Comparison of ENCODE assay signal across 7 mouse cellular contexts in genomic region chr8:77549881-77550580, GRCm38 (mm10). TPM values are rescaled to one million over a fixed set of nuclear protein-coding genes. Genes with fewer than 3 reads are reported as not detected.
DNase-seq lines count a peak whose midpoint lies in the region; ATAC-seq and TF ChIP-seq lines count a peak whose summit lies in the region.

No protein-coding gene starts in this region.

- H3K4me2 ChIP-seq in kidney, embryonic 14.5 days (replicated peaks; ENCODE audit: low read depth, low read length), result peak overlapping the region; percentile 74
- peak overlapping the region; percentile 59 for H3K4me2 ChIP-seq in lung, postnatal 0 days (replicated peaks; ENCODE audit: low read depth, low read length)

- H3K79me3 ChIP-seq in C2C12 (ENCODE audit: low read depth), result peaks cover 26% of the 10 kb centered on the region

- peaks cover 51% of the 10 kb centered on the region for H3K79me2 ChIP-seq in C2C12 (ENCODE audit: control insufficient read depth, insufficient read depth)

- no peak overlapping the region for H3K27ac ChIP-seq in kidney, embryonic 14.5 days (ENCODE audit: low read depth, low read length)
- peak overlapping the region; percentile 87; the same call in 1 of the 2 replicates for H3K27ac ChIP-seq in lung, postnatal 0 days (ENCODE audit: low read length)

- no peak for TF ChIP-seq EP300 in lung, postnatal 0 days (IDR thresholded peaks at IDR 0.05)

- peak overlapping the region; percentile 70 for H3ac ChIP-seq in C2C12 (ENCODE audit: control insufficient read depth, insufficient read length, low read depth)

- WGBS in kidney, embryonic 14.5 days, result 22% methylated on average over 7 of the region's 7 CpGs
- WGBS in lung, postnatal 0 days, result 11% methylated on average over 7 of the region's 7 CpGs

- no peaks in the 10 kb centered on the region for H3K27me3 ChIP-seq in C2C12 (ENCODE audit: control insufficient read depth, insufficient read depth, insufficient read length)
- H3K27me3 ChIP-seq in kidney, embryonic 14.5 days (ENCODE audit: control insufficient read depth, insufficient read depth, low read length), result no peaks in the 10 kb centered on the region
- H3K27me3 ChIP-seq in lung, postnatal 0 days (replicated peaks; ENCODE audit: insufficient read depth, low read length), result no peaks in the 10 kb centered on the region

- no peak for ATAC-seq in kidney, embryonic 14.5 days (ENCODE audit: low FRiP score, low TSS enrichment)
- 0 out of 2 replicates have a peak, but pooled peaks have one; percentile 17 for ATAC-seq in lung, postnatal 0 days

- H3K9ac ChIP-seq in kidney, embryonic 14.5 days (ENCODE audit: low read depth, low read length), result peak overlapping the region; percentile 87
- peak overlapping the region; percentile 70; the same call in 1 of the 2 replicates for H3K9ac ChIP-seq in lung, postnatal 0 days (replicated peaks; ENCODE audit: low read depth)

- TF ChIP-seq CTCF in C2C12 (IDR thresholded peaks at IDR 0.05; ENCODE audit: control insufficient read depth, insufficient read depth, insufficient read length), result no peak
- peak; percentile 80 for TF ChIP-seq CTCF in lung, postnatal 0 days (IDR thresholded peaks at IDR 0.05)

- peaks cover 19% of the 10 kb centered on the region for H3K36me3 ChIP-seq in C2C12 (ENCODE audit: control insufficient read depth, insufficient read depth)
- H3K36me3 ChIP-seq in kidney, embryonic 14.5 days (ENCODE audit: control insufficient read depth, insufficient read depth, low read length), result peaks cover 22% of the 10 kb centered on the region
- 0 out of 2 replicates have a peak, but pooled peaks cover 3% of the 10 kb centered on the region for H3K36me3 ChIP-seq in lung, postnatal 0 days (ENCODE audit: insufficient read depth, low read length)

- peak overlapping the region; percentile 53 for H3K4me3 ChIP-seq in C2C12 (ENCODE audit: insufficient read depth, poor library complexity, severe bottlenecking)
- H3K4me3 ChIP-seq in kidney, embryonic 14.5 days (ENCODE audit: low read length), result peak overlapping the region; percentile 77
- peak overlapping the region; percentile 63 for H3K4me3 ChIP-seq in lung, postnatal 0 days (ENCODE audit: low read depth, low read length)

- H3K4me1 ChIP-seq in kidney, embryonic 14.5 days (ENCODE audit: control insufficient read depth, insufficient read depth, low read length), result no peaks in the 10 kb centered on the region
- no peaks in the 10 kb centered on the region for H3K4me1 ChIP-seq in lung, postnatal 0 days (ENCODE audit: insufficient read depth, low read depth, low read length)

- H3K9me3 ChIP-seq in kidney, embryonic 14.5 days (ENCODE audit: control insufficient read depth, low read length), result no peaks in the 10 kb centered on the region; the same call in 1 of the 2 replicates
- H3K9me3 ChIP-seq in lung, postnatal 0 days (ENCODE audit: low read length), result no peaks in the 10 kb centered on the region; the same call in 1 of the 2 replicates

- DNase-seq in ES-CJ7 (ENCODE audit: low read depth, low spot score), result peak; percentile 60
- DNase-seq in cerebellum, postnatal 10 days, result peak; percentile 55 to 65
- peak; percentile 10 to 40 for DNase-seq in heart, adult 9 months (ENCODE audit: low spot score in 2 of 2)
- peak; percentile 80 for DNase-seq in lung, postnatal 0 days (ENCODE audit: low spot score)
- peak; percentile 25 for DNase-seq in skeletal muscle tissue, adult 2 months (ENCODE audit: low read depth, low spot score)

TF ChIP-seq in C2C12, 6 proteins besides CTCF, POLR2A, EP300 and RAD21:
- TF ChIP-seq MYOD1 (IDR thresholded peaks at IDR 0.05; ENCODE audit: control insufficient read depth, insufficient read length, low read depth) (no peak), MAX (IDR thresholded peaks at IDR 0.05) (no peak), MYOG (IDR thresholded peaks at IDR 0.05; ENCODE audit: control insufficient read depth, extremely low read depth, insufficient read length) (no peak), FOSL1 (IDR thresholded peaks at IDR 0.05; ENCODE audit: insufficient read depth, low read length, poor library complexity, severe bottlenecking) (no peak), USF1 (IDR thresholded peaks at IDR 0.05; ENCODE audit: low read depth) (no peak), CEBPB (IDR thresholded peaks at IDR 0.05; ENCODE audit: low read depth) (no peak)

RNA-seq across cellular contexts. Expression of gene Prmt9, which starts 0.8 kb away (rescaled TPM):
- 7.5 TPM for polyA plus RNA-seq in C2C12 (2012; fragmentation: generic; extraction: Trizol)
- 16.7 and 21.4 TPM in 2 replicates for polyA plus RNA-seq in kidney, embryonic 14.5 days (2014; fragmentation: Nextera tagmentation; extraction: Ambion mirVana)
- polyA plus RNA-seq in lung, postnatal 0 days (2015; fragmentation: Nextera tagmentation; extraction: Ambion mirVana), result 10.8 and 11.6 TPM in 2 replicates

RNA-seq across cellular contexts. Expression of gene Arhgap10, which starts 32.3 kb away (rescaled TPM):
- polyA plus RNA-seq in C2C12 (2012; fragmentation: generic; extraction: Trizol), result 17.6 TPM
- 21.8 and 29.4 TPM in 2 replicates for polyA plus RNA-seq in kidney, embryonic 14.5 days (2014; fragmentation: Nextera tagmentation; extraction: Ambion mirVana)
- polyA plus RNA-seq in lung, postnatal 0 days (2015; fragmentation: Nextera tagmentation; extraction: Ambion mirVana), result 14.9 and 15.9 TPM in 2 replicates

Comparison
In these comparisons a context has a peak if more than half of its experiments do, and no peak if none do; other contexts are left out.
1. DNase-seq: peak in every context shown above with its lines; median percentile 80 in lung, postnatal 0 days; 60 in ES-CJ7; 60 in cerebellum, postnatal 10 days; 25 in heart, adult 9 months; 25 in skeletal muscle tissue, adult 2 months.